Mouse (Mus musculus): ENCODE data around the gene Ube2l6.

GRCm38 (mm10) chr2:84775241-84775640 lies 23.4 kb upstream of the Ube2l6 start, which contains the start of gene Serping1:
- TF ChIP-seq POLR2A (IDR thresholded peaks at IDR 0.05; ENCODE audit: borderline replicate concordance, extremely low read depth, low read depth, low read length), result no peak
- TF ChIP-seq CTCF (IDR thresholded peaks at IDR 0.05; ENCODE audit: insufficient read depth, low read length), result no peak

Measured in lung, adult 2 months (tissue).